Comparison of ENCODE assay signal across 16 mouse cellular contexts in genomic region chr14:28699780-28700179, GRCm38 (mm10).
DNase-seq lines count a peak whose midpoint lies in the region; ATAC-seq and TF ChIP-seq lines count a peak whose summit lies in the region.
"Had no signal": no experiment of that assay in that cellular context is flagged by ENCODE, and none has a peak within 500 bp of the region (broad histone marks: within the 10 kb centered on the region; RNA-seq: fewer than 3 reads in every experiment).

No protein-coding gene starts in this region.

- no peaks in the 10 kb centered on the region for H3K27me3 ChIP-seq in hindbrain, embryonic 14.5 days (ENCODE audit: control insufficient read depth, insufficient read depth, low read length)
- no peaks in the 10 kb centered on the region for H3K27me3 ChIP-seq in hindbrain, embryonic 11.5 days (ENCODE audit: control insufficient read depth, insufficient read depth, low read length)
- H3K27me3 ChIP-seq in forebrain, postnatal 0 days (ENCODE audit: insufficient read depth, low read length) = no peaks in the 10 kb centered on the region
- H3K27me3 ChIP-seq in intestine, embryonic 15.5 days (replicated peaks) = no peaks in the 10 kb centered on the region
- H3K27me3 ChIP-seq: liver, embryonic 12.5 days; midbrain, embryonic 13.5 days had no signal

- WGBS in hindbrain, embryonic 14.5 days = 54% methylated on average over 2 of the region's 2 CpGs
- WGBS in hindbrain, embryonic 11.5 days = 85% methylated on average over 2 of the region's 2 CpGs
- 15% methylated on average over 2 of the region's 2 CpGs for WGBS in forebrain, postnatal 0 days
- WGBS in intestine, embryonic 15.5 days = 60% methylated on average over 2 of the region's 2 CpGs

- no peak overlapping the region for H3K9ac ChIP-seq in hindbrain, embryonic 14.5 days
- H3K9ac ChIP-seq in hindbrain, embryonic 11.5 days (ENCODE audit: low read depth, low read length) = no peak overlapping the region
- H3K9ac ChIP-seq in forebrain, postnatal 0 days = no peak overlapping the region
- no peak overlapping the region for H3K9ac ChIP-seq in intestine, embryonic 15.5 days
- H3K9ac ChIP-seq: liver, embryonic 12.5 days; midbrain, embryonic 13.5 days had no signal

- H3K36me3 ChIP-seq in hindbrain, embryonic 14.5 days (replicated peaks; ENCODE audit: control insufficient read depth, insufficient read depth) = no peaks in the 10 kb centered on the region
- no peaks in the 10 kb centered on the region for H3K36me3 ChIP-seq in hindbrain, embryonic 11.5 days (ENCODE audit: control insufficient read depth, insufficient read depth, low read length)
- H3K36me3 ChIP-seq in forebrain, postnatal 0 days (ENCODE audit: insufficient read depth) = no peaks in the 10 kb centered on the region
- no peaks in the 10 kb centered on the region for H3K36me3 ChIP-seq in intestine, embryonic 15.5 days
- H3K36me3 ChIP-seq: limb, embryonic 10.5 days; liver, embryonic 12.5 days; midbrain, embryonic 13.5 days had no signal

- H3K27ac ChIP-seq in hindbrain, embryonic 14.5 days = no peak overlapping the region
- no peak overlapping the region for H3K27ac ChIP-seq in hindbrain, embryonic 11.5 days (ENCODE audit: low read depth, low read length)
- no peak overlapping the region for H3K27ac ChIP-seq in forebrain, postnatal 0 days (ENCODE audit: low read depth, low read length)
- no peak overlapping the region for H3K27ac ChIP-seq in intestine, embryonic 15.5 days
- H3K27ac ChIP-seq: limb, embryonic 10.5 days; liver, embryonic 12.5 days; midbrain, embryonic 13.5 days; stomach, postnatal 0 days had no signal

- no peak overlapping the region for H3K4me3 ChIP-seq in hindbrain, embryonic 14.5 days (replicated peaks; ENCODE audit: low read length)
- no peak overlapping the region for H3K4me3 ChIP-seq in hindbrain, embryonic 11.5 days (ENCODE audit: low read depth, low read length)
- H3K4me3 ChIP-seq in forebrain, postnatal 0 days (ENCODE audit: low read depth, low read length) = no peak overlapping the region
- H3K4me3 ChIP-seq in intestine, embryonic 15.5 days (replicated peaks) = no peak overlapping the region
- H3K4me3 ChIP-seq: limb, embryonic 10.5 days; liver, embryonic 12.5 days; midbrain, embryonic 13.5 days had no signal

- no peak overlapping the region for H3K4me2 ChIP-seq in hindbrain, embryonic 14.5 days (replicated peaks)
- H3K4me2 ChIP-seq in hindbrain, embryonic 11.5 days (replicated peaks; ENCODE audit: low read depth, low read length) = no peak overlapping the region
- no peak overlapping the region for H3K4me2 ChIP-seq in forebrain, postnatal 0 days (ENCODE audit: low read depth)
- H3K4me2 ChIP-seq in intestine, embryonic 15.5 days (replicated peaks) = no peak overlapping the region
- H3K4me2 ChIP-seq: heart, embryonic 11.5 days; liver, embryonic 12.5 days; midbrain, embryonic 13.5 days had no signal

- no peaks in the 10 kb centered on the region for H3K9me3 ChIP-seq in hindbrain, embryonic 14.5 days (ENCODE audit: control insufficient read depth, low read length)
- no peaks in the 10 kb centered on the region for H3K9me3 ChIP-seq in hindbrain, embryonic 11.5 days (ENCODE audit: control insufficient read depth, low read length)
- no peaks in the 10 kb centered on the region for H3K9me3 ChIP-seq in forebrain, postnatal 0 days (ENCODE audit: low read length)
- no peaks in the 10 kb centered on the region for H3K9me3 ChIP-seq in intestine, embryonic 15.5 days
- H3K9me3 ChIP-seq: limb, embryonic 10.5 days; liver, embryonic 12.5 days; midbrain, embryonic 13.5 days had no signal

- no peak for TF ChIP-seq CTCF in forebrain, postnatal 0 days (IDR thresholded peaks at IDR 0.05; ENCODE audit: low read depth)

- no peak for ATAC-seq in hindbrain, embryonic 14.5 days (ENCODE audit: low FRiP score)
- no peak for ATAC-seq in hindbrain, embryonic 11.5 days (ENCODE audit: low FRiP score)
- ATAC-seq in forebrain, postnatal 0 days = peak; percentile 54
- no peak for ATAC-seq in intestine, embryonic 15.5 days
- ATAC-seq: hindbrain, embryonic 16.5 days; liver, embryonic 12.5 days; midbrain, embryonic 13.5 days had no signal

- DNase-seq in hindbrain, embryonic 14.5 days (ENCODE audit: low spot score) = peak; percentile 46
- no peak for DNase-seq in hindbrain, embryonic 11.5 days (ENCODE audit: low spot score)
- peak; percentile 9 for DNase-seq in right cerebral cortex, postnatal 14 days
- DNase-seq in right cerebral cortex, adult 18-20 months = no peak
- DNase-seq in forebrain, postnatal 0 days = peak; percentile 67
- DNase-seq in lung, postnatal 4 days = peak; percentile 25 to 50
- DNase-seq: heart, postnatal 14 days; kidney, adult 9 months; thymus, postnatal 14 days had no signal

- no peaks in the 10 kb centered on the region for H3K4me1 ChIP-seq in hindbrain, embryonic 14.5 days (replicated peaks; ENCODE audit: control insufficient read depth, insufficient read depth, low read length)
- H3K4me1 ChIP-seq in hindbrain, embryonic 11.5 days (replicated peaks; ENCODE audit: control insufficient read depth, insufficient read depth, low read length) = no peaks in the 10 kb centered on the region
- no peaks in the 10 kb centered on the region for H3K4me1 ChIP-seq in forebrain, postnatal 0 days (ENCODE audit: insufficient read depth)
- no peaks in the 10 kb centered on the region for H3K4me1 ChIP-seq in intestine, embryonic 15.5 days (replicated peaks)
- H3K4me1 ChIP-seq: limb, embryonic 10.5 days; liver, embryonic 12.5 days; midbrain, embryonic 13.5 days had no signal

Comparison
In these comparisons a context has a peak if more than half of its experiments do, and no peak if none do; other contexts are left out.
1. DNase-seq: peak in hindbrain, embryonic 14.5 days (single experiment), right cerebral cortex, postnatal 14 days (single experiment), forebrain, postnatal 0 days (single experiment) and lung, postnatal 4 days (2 of 2); none in hindbrain, embryonic 11.5 days (single experiment) and right cerebral cortex, adult 18-20 months (single experiment).